Mouse (Mus musculus) fat pad, adult 2 months (tissue): Measurements from ENCODE around the gene Dlgap1.

Experiments used
- DNase-seq: peaks from one replicate; pipeline ENCODE4 v3.0.0-alpha.2; 2011; ENCODE audit warnings: low read depth, low spot score; ENCODE audit errors: extremely low read depth

Dlgap1 gene

DNA sequence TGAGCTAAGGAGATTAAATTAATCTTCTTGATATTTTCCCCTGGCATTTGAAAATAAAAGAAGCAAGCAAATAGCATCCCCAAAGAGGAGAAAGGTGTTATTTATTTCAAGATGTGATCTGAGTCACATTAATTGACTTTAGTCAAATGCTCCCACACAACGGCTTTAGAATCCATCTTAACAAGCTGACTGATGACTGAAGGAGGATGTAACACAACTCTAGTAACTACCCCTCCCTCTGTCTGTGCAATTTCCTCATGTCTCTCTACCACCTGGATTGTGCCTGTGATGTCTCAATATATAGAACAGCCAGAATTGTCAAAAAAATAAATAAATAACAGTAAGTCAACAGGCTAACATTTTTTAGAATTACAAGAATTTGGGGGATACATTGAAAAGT lies 488.2 kb downstream of the Dlgap1 start:
- DNase-seq = no peak

- no peak for DNase-seq
Measured at GRCm38 (mm10) chr17:70462231-70462630, 493.4 kb downstream of the Dlgap1 start.

GRCm38 (mm10) chr17:70462771-70463491 lies 494.1 kb downstream of the Dlgap1 start:
- no peak for DNase-seq

DNA sequence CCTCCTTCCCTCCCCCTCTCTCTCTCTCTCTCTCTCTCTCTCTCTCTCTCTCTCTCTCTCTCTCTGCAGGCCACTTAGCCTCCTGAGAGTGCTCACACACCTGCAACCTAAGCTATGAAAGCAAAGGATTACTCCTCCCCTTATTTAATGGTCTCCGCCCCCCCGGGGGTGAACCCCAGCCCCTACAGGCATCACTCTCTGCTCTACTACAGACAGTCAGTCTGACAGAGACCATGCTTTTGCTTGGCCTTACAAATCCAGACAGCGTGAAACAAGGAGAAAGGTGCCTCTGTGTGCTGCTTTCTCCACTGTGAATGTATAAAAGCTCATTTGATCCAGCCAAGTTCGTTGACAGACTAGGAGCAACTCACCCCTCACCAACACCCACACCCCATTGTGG lies 497.5 kb downstream of the Dlgap1 start:
- DNase-seq = no peak

DNA sequence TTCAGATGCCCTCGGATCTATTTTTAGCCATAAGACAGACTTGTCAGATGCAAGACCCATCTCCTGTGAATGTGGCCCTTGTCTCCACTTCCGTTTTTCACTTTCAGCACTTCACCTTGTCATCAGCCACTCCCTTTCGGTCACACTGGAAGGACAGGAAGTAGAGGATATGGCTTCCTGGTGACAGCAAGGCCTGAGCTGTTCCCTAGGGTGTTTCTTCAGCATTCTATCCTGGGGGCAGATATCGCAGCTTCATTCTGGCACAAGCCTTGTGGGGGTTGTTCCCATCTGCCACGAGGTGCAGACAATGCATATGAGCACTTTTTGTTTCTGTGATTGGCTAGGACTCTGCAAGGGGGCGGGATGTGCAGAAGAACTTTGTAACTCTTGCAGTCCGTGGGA lies 502.1 kb downstream of the Dlgap1 start:
- DNase-seq = no peak

GRCm38 (mm10) chr17:70472162-70472561 lies 503.3 kb downstream of the Dlgap1 start:
- DNase-seq = no peak

GRCm38 (mm10) chr17:70473871-70474270 lies 505.0 kb downstream of the Dlgap1 start:
- no peak for DNase-seq

- no peak for DNase-seq
Measured at GRCm38 (mm10) chr17:70483716-70484115, 514.8 kb downstream of the Dlgap1 start.

- DNase-seq = no peak
Measured at GRCm38 (mm10) chr17:70485668-70486067, 516.8 kb downstream of the Dlgap1 start.

DNA sequence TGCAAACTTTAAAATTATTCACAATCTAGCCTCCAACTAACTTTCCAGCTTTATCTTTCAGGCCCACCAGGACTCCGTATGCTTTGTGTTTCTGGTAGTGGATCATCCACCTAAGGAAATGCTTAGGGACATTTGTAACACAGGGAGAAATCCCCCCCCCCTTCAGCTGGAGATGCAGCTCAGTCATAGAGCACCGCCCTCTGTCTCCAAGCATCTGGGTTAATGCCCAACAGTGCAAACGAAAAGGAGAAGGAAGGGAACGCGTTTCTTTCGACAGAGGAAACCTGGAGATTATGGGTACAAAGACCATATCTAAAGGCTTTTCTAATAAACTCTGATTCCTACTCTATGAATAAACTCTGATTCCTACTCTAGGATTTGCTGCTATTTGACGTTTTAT lies 517.4 kb downstream of the Dlgap1 start:
- DNase-seq = no peak

GRCm38 (mm10) chr17:70486831-70487230 lies 518.0 kb downstream of the Dlgap1 start:
- DNase-seq = no peak

- peak; percentile 1 for DNase-seq
Measured at GRCm38 (mm10) chr17:70488784-70489265, 520.0 kb downstream of the Dlgap1 start.

GRCm38 (mm10) chr17:70491575-70491974 lies 522.7 kb downstream of the Dlgap1 start:
- no peak for DNase-seq

DNA sequence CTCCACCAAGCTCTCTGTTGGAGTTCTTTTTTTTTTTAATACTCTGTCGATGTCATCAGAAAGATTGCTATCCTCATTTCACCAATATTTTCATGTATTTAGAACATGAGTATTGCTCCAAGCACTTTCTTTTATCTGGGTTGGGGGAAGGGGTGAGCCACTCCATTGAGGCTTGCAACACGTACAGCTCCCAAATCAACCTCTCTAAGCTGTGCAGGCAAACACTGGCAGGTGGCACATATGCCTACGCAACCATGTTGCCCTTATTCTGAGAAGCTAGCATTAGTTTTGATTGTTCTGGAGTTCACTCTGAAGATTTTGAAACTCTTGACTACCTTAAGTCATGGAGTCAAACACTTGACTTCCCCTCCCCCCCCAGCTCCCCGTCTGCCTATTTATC lies 525.5 kb downstream of the Dlgap1 start:
- no peak for DNase-seq

DNA sequence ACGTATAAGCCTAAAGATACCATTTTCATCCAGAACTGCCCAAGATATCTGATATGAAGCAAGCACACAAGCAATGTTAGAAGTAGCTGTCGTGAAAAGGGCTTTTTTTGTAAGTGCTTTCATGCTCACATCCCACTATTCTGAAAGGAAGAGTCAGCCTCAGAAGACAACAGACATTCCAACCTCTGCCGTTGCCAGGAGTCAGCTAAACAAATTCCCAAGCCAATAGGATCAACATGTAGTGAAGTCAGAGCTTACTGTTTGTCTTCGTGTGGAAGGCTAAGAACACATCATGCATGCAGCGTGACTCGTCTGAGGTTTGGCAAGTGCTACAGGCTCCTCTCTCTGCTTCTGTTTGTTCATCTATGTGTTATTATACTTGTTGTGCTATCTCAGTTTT lies 529.4 kb downstream of the Dlgap1 start:
- DNase-seq = no peak

GRCm38 (mm10) chr17:70501933-70502332 lies 533.1 kb downstream of the Dlgap1 start:
- DNase-seq = no peak

DNA sequence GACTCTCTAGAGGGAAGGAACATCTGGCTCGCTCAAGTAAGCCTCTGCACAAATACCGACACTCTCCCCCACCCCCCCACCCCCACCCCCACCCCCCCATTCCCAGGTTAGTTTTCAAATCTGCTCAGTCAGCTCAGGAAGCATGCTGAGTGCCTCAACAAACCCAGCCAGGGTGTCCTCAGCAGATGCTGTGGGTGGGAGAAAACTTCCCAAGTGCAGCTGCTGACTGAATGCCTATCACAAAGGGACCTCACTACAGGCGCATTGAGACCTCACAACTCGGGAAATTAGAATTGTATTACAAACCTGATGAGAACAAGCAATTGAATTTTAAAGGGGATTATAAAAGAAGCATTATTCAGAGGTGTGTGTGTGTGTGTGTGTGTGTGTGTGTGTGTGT lies 538.9 kb downstream of the Dlgap1 start:
- no peak for DNase-seq

- DNase-seq = no peak
Measured at GRCm38 (mm10) chr17:70510441-70510840, 541.6 kb downstream of the Dlgap1 start.

- DNase-seq = no peak
Measured at GRCm38 (mm10) chr17:70511401-70511800, 542.5 kb downstream of the Dlgap1 start.

GRCm38 (mm10) chr17:70513736-70514135 lies 544.9 kb downstream of the Dlgap1 start:
- DNase-seq = no peak

- no peak for DNase-seq
Measured at GRCm38 (mm10) chr17:70516506-70516905, 547.6 kb downstream of the Dlgap1 start.

GRCm38 (mm10) chr17:70517333-70517732 lies 548.5 kb downstream of the Dlgap1 start:
- DNase-seq = no peak
